In the genomic region with DNA sequence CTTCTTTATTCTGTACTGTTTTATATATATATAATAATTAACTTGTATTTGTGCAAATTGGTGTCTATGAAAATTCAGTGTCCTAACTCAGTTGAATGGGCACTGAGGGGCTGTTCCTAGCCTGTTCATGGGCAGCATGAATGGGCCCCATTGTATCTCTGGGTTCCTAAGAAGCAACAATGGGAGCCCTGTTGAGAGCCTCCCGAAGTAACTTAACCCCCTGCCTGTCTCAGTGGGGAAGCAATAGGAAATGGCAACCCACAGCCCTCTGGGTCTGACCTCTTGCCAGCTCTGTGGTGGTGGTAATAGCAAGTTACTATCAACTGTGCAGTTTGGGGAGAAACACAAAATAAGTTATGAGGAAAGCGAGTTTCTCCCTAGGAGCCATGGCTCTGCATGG, we compare ENCODE assay signal across 14 mouse cellular contexts. TPM values are rescaled to one million over a fixed set of nuclear protein-coding genes. Genes with fewer than 3 reads are reported as not detected.
DNase-seq lines count a peak whose midpoint lies in the region; ATAC-seq and TF ChIP-seq lines count a peak whose summit lies in the region.
"Had no signal": no experiment of that assay in that cellular context is flagged by ENCODE, and none has a peak within 500 bp of the region (broad histone marks: within the 10 kb centered on the region; RNA-seq: fewer than 3 reads in every experiment).

No protein-coding gene starts in this region.

- no peak overlapping the region for H3K9ac ChIP-seq in embryonic facial prominence, embryonic 11.5 days (replicated peaks; ENCODE audit: low read length)
- no peak overlapping the region for H3K9ac ChIP-seq in hindbrain, embryonic 13.5 days
- no peak overlapping the region for H3K9ac ChIP-seq in midbrain, embryonic 14.5 days (replicated peaks; ENCODE audit: low read length)
- H3K9ac ChIP-seq: liver, embryonic 15.5 days had no signal

- no peaks in the 10 kb centered on the region for H3K27me3 ChIP-seq in embryonic facial prominence, embryonic 11.5 days (ENCODE audit: control insufficient read depth, insufficient read depth, low read length)
- no peaks in the 10 kb centered on the region for H3K27me3 ChIP-seq in hindbrain, embryonic 13.5 days
- no peaks in the 10 kb centered on the region for H3K27me3 ChIP-seq in midbrain, embryonic 14.5 days (ENCODE audit: control insufficient read depth, insufficient read depth, low read length)
- H3K27me3 ChIP-seq: liver, embryonic 15.5 days; megakaryocyte, embryonic 14.5 days had no signal

- peak overlapping the region; percentile 65 for H3K27ac ChIP-seq in cortical plate, adult 2 months (ENCODE audit: insufficient read depth, low read length)
- H3K27ac ChIP-seq in embryonic facial prominence, embryonic 11.5 days (replicated peaks; ENCODE audit: low read depth, low read length): no peak overlapping the region
- peak overlapping the region; percentile 76 for H3K27ac ChIP-seq in hindbrain, embryonic 13.5 days
- H3K27ac ChIP-seq in midbrain, embryonic 14.5 days (replicated peaks; ENCODE audit: low read depth, low read length): peak overlapping the region; percentile 41; the same call in 1 of the 2 replicates
- H3K27ac ChIP-seq: liver, embryonic 15.5 days had no signal

- no peak for TF ChIP-seq POLR2A in cortical plate, adult 2 months (IDR thresholded peaks at IDR 0.05; ENCODE audit: extremely low read depth, insufficient read depth, low read length)

- peak; percentile 50 for DNase-seq in embryonic facial prominence, embryonic 11.5 days (ENCODE audit: low spot score)
- DNase-seq in midbrain, embryonic 14.5 days: peak; percentile 41
- no peak for DNase-seq in adrenal gland, adult 8-10 months
- DNase-seq: adrenal gland, postnatal 36 days; cerebellum, postnatal 36 days; spleen, adult 18-20 months had no signal

- H3K4me3 ChIP-seq in cortical plate, adult 2 months (ENCODE audit: insufficient read depth, low read length): no peak overlapping the region
- no peak overlapping the region for H3K4me3 ChIP-seq in embryonic facial prominence, embryonic 11.5 days (ENCODE audit: low read depth, low read length)
- no peak overlapping the region for H3K4me3 ChIP-seq in hindbrain, embryonic 13.5 days
- no peak overlapping the region for H3K4me3 ChIP-seq in midbrain, embryonic 14.5 days (replicated peaks; ENCODE audit: low read depth, low read length)
- H3K4me3 ChIP-seq: liver, embryonic 15.5 days; megakaryocyte, embryonic 14.5 days had no signal

- H3K9me3 ChIP-seq in embryonic facial prominence, embryonic 11.5 days (replicated peaks; ENCODE audit: control insufficient read depth, low read length): no peaks in the 10 kb centered on the region
- H3K9me3 ChIP-seq in hindbrain, embryonic 13.5 days: no peaks in the 10 kb centered on the region
- no peaks in the 10 kb centered on the region for H3K9me3 ChIP-seq in midbrain, embryonic 14.5 days (ENCODE audit: control insufficient read depth, low read length)
- H3K9me3 ChIP-seq: G1E; liver, embryonic 15.5 days; megakaryocyte, embryonic 14.5 days had no signal

- no peak for TF ChIP-seq CTCF in cortical plate, adult 2 months (IDR thresholded peaks at IDR 0.05; ENCODE audit: extremely low read depth, insufficient read depth, low read length)

- WGBS in embryonic facial prominence, embryonic 11.5 days: 30% methylated on average over 2 of the region's 2 CpGs
- WGBS in hindbrain, embryonic 13.5 days: 6% methylated on average over 2 of the region's 2 CpGs
- 29% methylated on average over 2 of the region's 2 CpGs for WGBS in midbrain, embryonic 14.5 days

- H3K36me3 ChIP-seq in embryonic facial prominence, embryonic 11.5 days (replicated peaks; ENCODE audit: control insufficient read depth, insufficient read depth, low read depth, low read length): peaks cover 4% of the 10 kb centered on the region; the same call in 1 of the 2 replicates
- peaks cover 83% of the 10 kb centered on the region for H3K36me3 ChIP-seq in hindbrain, embryonic 13.5 days
- peaks cover 70% of the 10 kb centered on the region for H3K36me3 ChIP-seq in midbrain, embryonic 14.5 days (ENCODE audit: control insufficient read depth, insufficient read depth, low read length)

- H3K4me2 ChIP-seq in embryonic facial prominence, embryonic 11.5 days (ENCODE audit: low read depth, low read length): no peak overlapping the region
- no peak overlapping the region for H3K4me2 ChIP-seq in hindbrain, embryonic 13.5 days
- H3K4me2 ChIP-seq in midbrain, embryonic 14.5 days (ENCODE audit: low read length): no peak overlapping the region
- H3K4me2 ChIP-seq: heart, embryonic 11.5 days; liver, embryonic 15.5 days had no signal

- H3K4me1 ChIP-seq in cortical plate, adult 2 months (ENCODE audit: control insufficient read depth, insufficient read depth, low read length): no peaks in the 10 kb centered on the region
- no peaks in the 10 kb centered on the region for H3K4me1 ChIP-seq in embryonic facial prominence, embryonic 11.5 days (ENCODE audit: control insufficient read depth, insufficient read depth, low read length)
- H3K4me1 ChIP-seq in hindbrain, embryonic 13.5 days (replicated peaks): no peaks in the 10 kb centered on the region; the same call in 1 of the 2 replicates
- H3K4me1 ChIP-seq in midbrain, embryonic 14.5 days (ENCODE audit: control insufficient read depth, insufficient read depth, low read length): no peaks in the 10 kb centered on the region
- H3K4me1 ChIP-seq: liver, embryonic 15.5 days had no signal

- ATAC-seq in embryonic facial prominence, embryonic 11.5 days (replicated peaks; ENCODE audit: insufficient number of reproducible peaks, low FRiP score, low TSS enrichment, low read depth): no peak
- no peak for ATAC-seq in hindbrain, embryonic 13.5 days (ENCODE audit: low FRiP score)
- no peak; the same call in 1 of the 2 replicates for ATAC-seq in midbrain, embryonic 14.5 days (ENCODE audit: low FRiP score, low TSS enrichment)
- ATAC-seq in erythroid progenitor cell, adult 5-6 weeks (replicated peaks; ENCODE audit: low FRiP score, poor library complexity, severe bottlenecking): no peak
- ATAC-seq in CD4-positive, CD25-positive, alpha-beta regulatory T cell, adult 4 months: no peak

RNA-seq across cellular contexts. Expression of a gene that starts 11.6 kb away (rescaled TPM):
- 9.0 and 9.2 TPM in 2 replicates for polyA plus RNA-seq in cortical plate, adult 2 months (2012; rRNA removed)
- 58.5 and 61.2 TPM in 2 replicates for polyA plus RNA-seq in embryonic facial prominence, embryonic 11.5 days (2014; fragmentation: Nextera tagmentation; extraction: Ambion mirVana)
- 42.4 and 45.1 TPM in 2 replicates for polyA plus RNA-seq in hindbrain, embryonic 13.5 days (2015; fragmentation: Nextera tagmentation; extraction: Ambion mirVana)
- polyA plus RNA-seq in midbrain, embryonic 14.5 days (2014; fragmentation: Nextera tagmentation; extraction: Ambion mirVana): 48.9 and 49.7 TPM in 2 replicates
- 4.7 and 6.7 TPM in 2 replicates for total RNA-seq in erythroid progenitor cell, adult 5-6 weeks (2015; ENCODE audit: low replicate concordance)
- 5.0 and 18.5 TPM in 2 replicates for total RNA-seq in erythroid progenitor cell, adult 5-6 weeks (2017; ENCODE audit: low replicate concordance)
- total RNA-seq in adrenal gland, adult 8-10 months (2022): 10 to 100 TPM; 19.9 to 25.1 (median 24.1) TPM
- 10 to 100 TPM; 29.0 to 43.3 TPM for polyA plus RNA-seq in CD4-positive, CD25-positive, alpha-beta regulatory T cell, adult 4 months (2017; shearing (Covaris generic))

RNA-seq across cellular contexts. Expression of a gene that starts 11.6 kb away (rescaled TPM):
- polyA plus RNA-seq in cortical plate, adult 2 months (2012; rRNA removed): 8.5 and 9.0 TPM in 2 replicates
- 12.2 and 12.3 TPM in 2 replicates for polyA plus RNA-seq in embryonic facial prominence, embryonic 11.5 days (2014; fragmentation: Nextera tagmentation; extraction: Ambion mirVana)
- polyA plus RNA-seq in hindbrain, embryonic 13.5 days (2015; fragmentation: Nextera tagmentation; extraction: Ambion mirVana): 9.2 and 10.3 TPM in 2 replicates
- polyA plus RNA-seq in midbrain, embryonic 14.5 days (2014; fragmentation: Nextera tagmentation; extraction: Ambion mirVana): 5.6 and 9.4 TPM in 2 replicates
- 1.1 TPM in 1 of 2 replicates, not detected in the other for total RNA-seq in erythroid progenitor cell, adult 5-6 weeks (2015; ENCODE audit: low replicate concordance)
- total RNA-seq in erythroid progenitor cell, adult 5-6 weeks (2017; ENCODE audit: low replicate concordance): 0.64 and 0.83 TPM in 2 replicates
- 10 to 100 TPM; 14.8 to 19.5 (median 17.8) TPM for total RNA-seq in adrenal gland, adult 8-10 months (2022)
- polyA plus RNA-seq in CD4-positive, CD25-positive, alpha-beta regulatory T cell, adult 4 months (2017; shearing (Covaris generic)): 1 to 10 TPM; 7.3 to 8.2 TPM

RNA-seq across cellular contexts. Expression of a gene that starts 19.4 kb away (rescaled TPM):
- polyA plus RNA-seq in cortical plate, adult 2 months (2012; rRNA removed): not detected in 2 replicates
- polyA plus RNA-seq in embryonic facial prominence, embryonic 11.5 days (2014; fragmentation: Nextera tagmentation; extraction: Ambion mirVana): not detected in 2 replicates
- 0.69 TPM in 1 of 2 replicates, not detected in the other for polyA plus RNA-seq in hindbrain, embryonic 13.5 days (2015; fragmentation: Nextera tagmentation; extraction: Ambion mirVana)
- not detected in 2 replicates for polyA plus RNA-seq in midbrain, embryonic 14.5 days (2014; fragmentation: Nextera tagmentation; extraction: Ambion mirVana)
- not detected in 2 replicates for total RNA-seq in erythroid progenitor cell, adult 5-6 weeks (2015; ENCODE audit: low replicate concordance)
- total RNA-seq in erythroid progenitor cell, adult 5-6 weeks (2017; ENCODE audit: low replicate concordance): not detected in 2 replicates
- not detected for total RNA-seq in adrenal gland, adult 8-10 months (2022)
- under 1 TPM in 1 of 2 experiments, not detected in 1; 0.73 TPM for polyA plus RNA-seq in CD4-positive, CD25-positive, alpha-beta regulatory T cell, adult 4 months (2017; shearing (Covaris generic))
- total RNA-seq: adrenal gland, postnatal 36 days; G1E had no signal
- polyA plus RNA-seq: G1E; heart, embryonic 11.5 days; liver, embryonic 15.5 days had no signal

RNA-seq across cellular contexts. Expression of a gene that starts 21.4 kb away (rescaled TPM):
- polyA plus RNA-seq in cortical plate, adult 2 months (2012; rRNA removed): 35.8 and 38.0 TPM in 2 replicates
- 68.8 and 70.4 TPM in 2 replicates for polyA plus RNA-seq in embryonic facial prominence, embryonic 11.5 days (2014; fragmentation: Nextera tagmentation; extraction: Ambion mirVana)
- polyA plus RNA-seq in hindbrain, embryonic 13.5 days (2015; fragmentation: Nextera tagmentation; extraction: Ambion mirVana): 85.3 and 85.4 TPM in 2 replicates
- 93.6 and 95.3 TPM in 2 replicates for polyA plus RNA-seq in midbrain, embryonic 14.5 days (2014; fragmentation: Nextera tagmentation; extraction: Ambion mirVana)
- total RNA-seq in erythroid progenitor cell, adult 5-6 weeks (2015; ENCODE audit: low replicate concordance): 0.42 TPM in 1 of 2 replicates, not detected in the other
- total RNA-seq in erythroid progenitor cell, adult 5-6 weeks (2017; ENCODE audit: low replicate concordance): 0.39 TPM in 1 of 2 replicates, not detected in the other
- 10 to 100 TPM; 25.3 to 34.5 (median 29.7) TPM for total RNA-seq in adrenal gland, adult 8-10 months (2022)
- under 1 TPM; 0.35 to 0.39 TPM for polyA plus RNA-seq in CD4-positive, CD25-positive, alpha-beta regulatory T cell, adult 4 months (2017; shearing (Covaris generic))

RNA-seq across cellular contexts. Expression of a gene that starts 41.8 kb away (rescaled TPM):
- 0.84 TPM in 1 of 2 replicates, not detected in the other for polyA plus RNA-seq in cortical plate, adult 2 months (2012; rRNA removed)
- polyA plus RNA-seq in embryonic facial prominence, embryonic 11.5 days (2014; fragmentation: Nextera tagmentation; extraction: Ambion mirVana): not detected in 2 replicates
- polyA plus RNA-seq in hindbrain, embryonic 13.5 days (2015; fragmentation: Nextera tagmentation; extraction: Ambion mirVana): not detected in 2 replicates
- polyA plus RNA-seq in midbrain, embryonic 14.5 days (2014; fragmentation: Nextera tagmentation; extraction: Ambion mirVana): 0.50 TPM in 1 of 2 replicates, not detected in the other
- total RNA-seq in erythroid progenitor cell, adult 5-6 weeks (2015; ENCODE audit: low replicate concordance): not detected in 2 replicates
- not detected in 2 replicates for total RNA-seq in erythroid progenitor cell, adult 5-6 weeks (2017; ENCODE audit: low replicate concordance)
- total RNA-seq in adrenal gland, adult 8-10 months (2022): 10 to 100 TPM in 1 of 4 experiments, 1 to 10 TPM in 3; 3.0 to 12.9 (median 7.2) TPM
- not detected for polyA plus RNA-seq in CD4-positive, CD25-positive, alpha-beta regulatory T cell, adult 4 months (2017; shearing (Covaris generic))
- total RNA-seq: G1E had no signal
- polyA plus RNA-seq: G1E; liver, embryonic 15.5 days had no signal
